Mouse (Mus musculus) spleen, adult 2 months (tissue): ENCODE data around the gene Adcy1.

Source experiments
- CTCF ChIP-seq: fragments of 200-500 bp; IDR thresholded peaks from 2 replicates; pipeline ENCODE4 v1.5.1; 2011; ENCODE audit warnings: mild to moderate bottlenecking, inconsistent platforms; ENCODE audit not compliant: insufficient read depth, insufficient read length, insufficient replicate concordance; ENCODE audit errors: extremely low read depth
- POLR2A ChIP-seq: fragments of 200-500 bp; IDR thresholded peaks from 2 replicates; pipeline ENCODE4 v1.6.1; 2011; ENCODE audit warnings: low read depth, low read length, inconsistent platforms

GRCm38 (mm10) chr11:7083911-7084310 is 20.6 kb downstream of the Adcy1 start:
- TF ChIP-seq POLR2A = no peak
- no peak for TF ChIP-seq CTCF
